Mouse (Mus musculus) Muller cell, postnatal 12 days (primary cell): Measurements from ENCODE around the gene Stra8.

ENCODE experiments used
- DNase-seq: peaks from one replicate; pipeline ENCODE4 v3.0.0-alpha.2; 2015; ENCODE audit errors: inconsistent ontology term

Stra8 gene

GRCm38 (mm10) chr6:34919956-34920355 is at the start of gene Stra8:
Stra8 (plus strand) TSS chr6:34920163.
- DNase-seq, result no peak

- no peak for DNase-seq
Observed at GRCm38 (mm10) chr6:34870724-34871123, 49.2 kb upstream of the Stra8 start.

- no peak for DNase-seq
Observed at GRCm38 (mm10) chr6:34871929-34872328, 48.0 kb upstream of the Stra8 start.

GRCm38 (mm10) chr6:34872871-34873270 is 47.1 kb upstream of the Stra8 start:
- DNase-seq, result no peak

GRCm38 (mm10) chr6:34874101-34874921 is 45.7 kb upstream of the Stra8 start:
- DNase-seq, result no peak

GRCm38 (mm10) chr6:34875268-34875761 is 44.6 kb upstream of the Stra8 start:
- DNase-seq, result no peak

- DNase-seq, result no peak
Observed at GRCm38 (mm10) chr6:34875966-34876834, 43.8 kb upstream of the Stra8 start.

- DNase-seq, result no peak
Observed at GRCm38 (mm10) chr6:34876835-34877156, 43.2 kb upstream of the Stra8 start.

- DNase-seq, result peak; percentile 98
Observed at GRCm38 (mm10) chr6:34877509-34878321, 42.2 kb upstream of the Stra8 start, which contains the start of gene Cyren. Cyren (minus strand) TSS chr6:34878060.

- no peak for DNase-seq
Observed at GRCm38 (mm10) chr6:34879101-34879740, 40.7 kb upstream of the Stra8 start.

- DNase-seq, result no peak
Observed at GRCm38 (mm10) chr6:34879911-34880475, 40.0 kb upstream of the Stra8 start.

GRCm38 (mm10) chr6:34884724-34885123 is 35.2 kb upstream of the Stra8 start:
- DNase-seq, result no peak

- peak; percentile 71 for DNase-seq
Observed at GRCm38 (mm10) chr6:34887131-34887850, 32.7 kb upstream of the Stra8 start.

- DNase-seq, result no peak
Observed at GRCm38 (mm10) chr6:34889185-34889584, 30.8 kb upstream of the Stra8 start.

GRCm38 (mm10) chr6:34895569-34895968 is 24.4 kb upstream of the Stra8 start:
- DNase-seq, result no peak

- no peak for DNase-seq
Observed at GRCm38 (mm10) chr6:34896168-34896780, 23.7 kb upstream of the Stra8 start.

GRCm38 (mm10) chr6:34899127-34899526 is 20.8 kb upstream of the Stra8 start:
- DNase-seq, result no peak

GRCm38 (mm10) chr6:34900990-34901389 is 19.0 kb upstream of the Stra8 start:
- no peak for DNase-seq

GRCm38 (mm10) chr6:34901911-34902444 is 18.0 kb upstream of the Stra8 start:
- DNase-seq, result no peak
